Mouse (Mus musculus): ENCODE results near the gene Ppp1r16b.

Gene Ppp1r16b

GRCm38 (mm10) chr2:158665098-158665497, at the start of gene Ppp1r16b:
TSS of gene Ppp1r16b (plus strand) at chr2:158665398.
- DNase-seq (ENCODE audit: low read depth) = peak; percentile 36

GRCm38 (mm10) chr2:158615702-158616101, 49.5 kb upstream of the Ppp1r16b start:
- DNase-seq (ENCODE audit: low read depth) = no peak

GRCm38 (mm10) chr2:158616296-158616695, 48.9 kb upstream of the Ppp1r16b start:
- peak; percentile 47 for DNase-seq (ENCODE audit: low read depth)

- DNase-seq (ENCODE audit: low read depth) = no peak
Measured at GRCm38 (mm10) chr2:158616790-158617189, 48.4 kb upstream of the Ppp1r16b start.

GRCm38 (mm10) chr2:158624718-158625222, 40.4 kb upstream of the Ppp1r16b start, which contains the start of gene Actr5:
TSS of gene Actr5 (plus strand) at chr2:158624888.
- peak; percentile 98 for DNase-seq (ENCODE audit: low read depth)

- DNase-seq (ENCODE audit: low read depth) = no peak
Measured at GRCm38 (mm10) chr2:158625231-158625630, 40.0 kb upstream of the Ppp1r16b start.

- no peak for DNase-seq (ENCODE audit: low read depth)
Measured at GRCm38 (mm10) chr2:158625697-158626096, 39.5 kb upstream of the Ppp1r16b start.

GRCm38 (mm10) chr2:158628858-158629257, 36.3 kb upstream of the Ppp1r16b start:
- DNase-seq (ENCODE audit: low read depth) = no peak

- peak; percentile 35 for DNase-seq (ENCODE audit: low read depth)
Measured at GRCm38 (mm10) chr2:158629414-158629813, 35.8 kb upstream of the Ppp1r16b start.

- no peak for DNase-seq (ENCODE audit: low read depth)
Measured at GRCm38 (mm10) chr2:158631873-158632272, 33.3 kb upstream of the Ppp1r16b start.

GRCm38 (mm10) chr2:158641869-158642268, 23.3 kb upstream of the Ppp1r16b start:
- DNase-seq (ENCODE audit: low read depth) = peak; percentile 77

- DNase-seq (ENCODE audit: low read depth) = no peak
Measured at GRCm38 (mm10) chr2:158642587-158642986, 22.6 kb upstream of the Ppp1r16b start.

- no peak for DNase-seq (ENCODE audit: low read depth)
Measured at GRCm38 (mm10) chr2:158643791-158644190, 21.4 kb upstream of the Ppp1r16b start.

- DNase-seq (ENCODE audit: low read depth) = no peak
Measured at GRCm38 (mm10) chr2:158651159-158651908, 13.9 kb upstream of the Ppp1r16b start.

GRCm38 (mm10) chr2:158652985-158653384, 12.2 kb upstream of the Ppp1r16b start:
- peak; percentile 90 for DNase-seq (ENCODE audit: low read depth)

GRCm38 (mm10) chr2:158654717-158655116, 10.5 kb upstream of the Ppp1r16b start:
- no peak for DNase-seq (ENCODE audit: low read depth)

GRCm38 (mm10) chr2:158655806-158656205, 9.4 kb upstream of the Ppp1r16b start:
- DNase-seq (ENCODE audit: low read depth) = no peak

- no peak for DNase-seq (ENCODE audit: low read depth)
Measured at GRCm38 (mm10) chr2:158658822-158659221, 6.4 kb upstream of the Ppp1r16b start.

GRCm38 (mm10) chr2:158659346-158659745, 5.9 kb upstream of the Ppp1r16b start:
- no peak for DNase-seq (ENCODE audit: low read depth)

GRCm38 (mm10) chr2:158666071-158666800, 1.0 kb downstream of the Ppp1r16b start:
- peak; percentile 92 for DNase-seq (ENCODE audit: low read depth)

GRCm38 (mm10) chr2:158667022-158667670, 1.9 kb downstream of the Ppp1r16b start:
- DNase-seq (ENCODE audit: low read depth) = peak; percentile 89

GRCm38 (mm10) chr2:158667671-158668432, 2.7 kb downstream of the Ppp1r16b start:
- DNase-seq (ENCODE audit: low read depth) = peak; percentile 78

Data from induced T-regulatory cell, adult 2 months (primary cell).